Mouse (Mus musculus) embryonic stem cell, embryonic (primary cell): ENCODE results near the gene Ctsk.
"Not testable (repeated sequence)": the region's sequence is repeated elsewhere in the genome, so short reads cannot be mapped to it uniquely, and the experiment has no call there.

Experiments used
- CTCF ChIA-PET, 4 experiments: fragments of 300-600 bp in 2 of 4; fragments of 350-600 bp in 2 of 4; sonication (Branson Sonifier 250); formaldehyde crosslinking; loops; one replicate each; lab custom pipeline; 2022; ENCODE audit warnings: inconsistent platforms in 2 of 4; lab: Charles Lee
- POLR2A ChIA-PET, 4 experiments: fragments of 300-600 bp in 2 of 4; fragments of 350-600 bp in 2 of 4; sonication (Branson Sonifier 250); formaldehyde crosslinking; loops; one replicate each; lab custom pipeline; 2022; ENCODE audit warnings: antibody characterized with exemption in 4 of 4, inconsistent platforms in 1 of 4; lab: Charles Lee

Gene Ctsk

DNA sequence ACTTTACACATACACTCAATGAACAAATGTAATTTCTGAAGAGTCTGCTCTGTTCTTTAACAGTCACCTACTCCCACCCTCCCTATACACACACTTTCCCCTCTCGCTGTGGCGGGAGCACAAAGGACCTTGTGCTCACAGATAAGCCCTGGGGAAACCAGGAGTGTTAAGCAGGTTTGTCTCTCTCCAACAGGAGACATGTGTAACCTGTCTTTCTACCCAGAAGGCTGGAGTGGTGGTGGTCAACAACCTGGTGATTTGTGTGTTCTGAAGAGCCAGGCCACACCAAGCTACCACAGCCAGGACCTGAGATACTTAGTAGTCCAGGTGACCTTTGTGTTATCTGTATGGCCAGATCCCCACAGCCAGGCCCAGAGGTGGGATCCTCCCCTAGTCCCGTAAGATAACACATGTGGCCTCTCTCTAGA, 17.6 kb downstream of the Ctsk start:
- ChIA-PET POLR2A (interaction anchor here in 1 of 4 experiments (0.8 to 1.3 kb wide), 2 partner anchors 72 to 108 kb away, joined by 3 to 4 read pairs; partner anchors contain the start of genes Ensa and Golph3l), CTCF (interaction anchor here in 2 of 4 experiments (0.6 to 1.3 kb wide), 4 partner anchors 38 to 291 kb away, joined by 3 to 6 read pairs (median 4); no protein-coding TSS in a partner anchor)

- CTCF ChIA-PET = interaction anchor here (0.5 to 1.4 kb wide), 35 partner anchors 9 to 389 kb away, joined by 3 to 7 read pairs (median 3); partner anchors contain the start of genes Adamtsl4 (in 1 of the 4), Ctss (in 1 of the 4) and Ensa (in 1 of the 4)
- POLR2A ChIA-PET = interaction anchor here in 3 of 4 experiments (0.6 to 1.3 kb wide), 8 partner anchors 9 to 357 kb away, joined by 3 to 4 read pairs (median 4); partner anchors contain the start of genes Golph3l (in 2 of the 3), Arnt (in 1 of the 3), Ctss (in 1 of the 3) and Sema6c (in 1 of the 3)
These were observed 18.4 kb downstream of the Ctsk start for GRCm38 (mm10) chr3:95517493-95517898.

DNA sequence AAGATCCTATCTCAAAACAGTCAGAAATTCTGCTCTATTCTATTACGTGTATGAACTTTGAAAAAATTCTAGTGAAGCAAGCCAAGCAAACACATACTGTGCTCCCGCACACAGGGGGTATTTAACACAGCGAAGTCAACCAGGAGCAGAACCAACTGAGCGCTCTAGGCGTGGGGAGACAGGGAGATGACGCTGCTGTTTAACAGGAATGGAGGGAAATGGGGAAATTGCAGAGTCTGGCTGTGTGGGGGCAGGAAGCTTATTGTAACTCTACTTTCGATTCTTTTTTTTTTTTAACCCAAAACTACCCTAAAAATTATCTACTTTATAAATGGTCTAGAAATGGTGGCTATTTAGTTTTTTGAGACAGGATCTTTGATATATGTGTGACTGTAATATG, 19.8 kb downstream of the Ctsk start:
- CTCF ChIA-PET = interaction anchor here in 2 of 4 experiments (1.0 kb wide), 2 partner anchors 25 to 274 kb away, joined by 3 read pairs; no protein-coding TSS in a partner anchor
- POLR2A ChIA-PET = interaction anchor here in 2 of 4 experiments (0.6 to 0.9 kb wide), 3 partner anchors 9 to 70 kb away, joined by 3 read pairs; partner anchors contain the start of gene Golph3l (in 1 of the 2)

GRCm38 (mm10) chr3:95519315-95519714, 20.3 kb downstream of the Ctsk start:
- ChIA-PET POLR2A (interaction anchor here in 2 of 4 experiments (0.8 to 1.2 kb wide), 4 partner anchors 35 to 346 kb away, joined by 3 to 4 read pairs (median 3); partner anchors contain the start of gene Golph3l (in 1 of the 2)), CTCF (interaction anchor here in 3 of 4 experiments (0.7 to 1.0 kb wide), 3 partner anchors 25 to 274 kb away, joined by 3 read pairs; no protein-coding TSS in a partner anchor)

DNA sequence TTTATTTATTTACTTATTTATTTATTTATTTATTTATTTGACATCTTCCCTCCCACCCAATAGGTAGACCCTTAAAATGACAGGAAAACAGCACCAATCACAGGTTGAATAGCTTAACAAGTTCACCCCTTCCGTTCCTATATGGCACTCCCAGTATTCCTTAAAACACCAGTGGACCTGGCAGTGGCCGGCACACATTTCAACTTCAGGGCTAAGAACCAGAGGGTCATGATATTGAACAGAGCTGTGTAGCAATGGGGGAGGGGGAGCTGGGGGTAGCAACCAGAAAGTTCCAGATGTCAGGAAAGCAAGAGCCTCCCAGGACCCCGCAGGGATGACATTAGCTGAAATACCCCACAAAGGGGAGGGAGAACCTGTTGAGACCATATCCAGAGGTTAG, 21.0 kb downstream of the Ctsk start:
- POLR2A ChIA-PET = interaction anchor here in 2 of 4 experiments (0.8 to 1.2 kb wide), 5 partner anchors 16 to 345 kb away, joined by 3 to 5 read pairs (median 3); partner anchors contain the start of gene Golph3l (in 1 of the 2)
- CTCF ChIA-PET = interaction anchor here in 1 of 4 experiments (0.7 kb wide), 1 partner anchor 216 kb away, joined by 3 read pairs; no protein-coding TSS in a partner anchor

- POLR2A ChIA-PET = interaction anchor here in 1 of 4 experiments (0.7 to 1.1 kb wide), 4 partner anchors 67 to 196 kb away, joined by 3 to 5 read pairs (median 3); partner anchors contain the start of gene Golph3l
- CTCF ChIA-PET = interaction anchor here in 1 of 4 experiments (0.7 kb wide), 1 partner anchor 151 kb away, joined by 3 read pairs; no protein-coding TSS in a partner anchor
These were observed 22.1 kb downstream of the Ctsk start for GRCm38 (mm10) chr3:95521168-95521567.

DNA sequence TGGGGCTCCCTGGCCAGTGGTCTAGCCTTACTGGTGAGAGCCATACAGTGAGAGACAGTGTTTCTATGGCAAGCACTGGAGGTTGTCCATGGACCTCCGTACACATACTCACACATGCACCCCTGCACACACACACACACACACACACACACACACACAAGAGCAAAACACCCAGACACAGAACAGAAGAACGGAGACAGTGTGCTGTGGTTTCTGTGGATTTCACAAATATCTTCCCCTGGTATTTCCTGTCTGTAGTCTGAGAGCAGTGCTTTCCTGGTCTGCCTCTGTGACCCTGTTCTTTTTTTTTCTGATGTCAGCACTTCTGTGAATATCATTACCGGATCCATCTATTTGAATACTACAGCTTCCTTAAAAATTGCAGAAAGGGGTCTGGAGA, 24.6 kb downstream of the Ctsk start:
- ChIA-PET POLR2A (interaction anchor here in 1 of 4 experiments (0.8 kb wide), 1 partner anchor 12 kb away, joined by 3 read pairs; no protein-coding TSS in a partner anchor), CTCF (interaction anchor here in 1 of 4 experiments (0.6 kb wide), 1 partner anchor 15 kb away, joined by 3 read pairs; no protein-coding TSS in a partner anchor)

- POLR2A ChIA-PET = interaction anchor here in 1 of 4 experiments (0.7 kb wide), 1 partner anchor 366 kb away, joined by 3 read pairs; no protein-coding TSS in a partner anchor
- CTCF ChIA-PET = interaction anchor here in 1 of 4 experiments (0.5 kb wide), 1 partner anchor 441 kb away, joined by 15 read pairs; no protein-coding TSS in a partner anchor
These were observed 25.6 kb downstream of the Ctsk start for GRCm38 (mm10) chr3:95524673-95525072.

- CTCF ChIA-PET = interaction anchor here in 1 of 4 experiments (0.6 kb wide), 1 partner anchor 81 kb away, joined by 3 read pairs; no protein-coding TSS in a partner anchor
- POLR2A ChIA-PET = interaction anchor here in 1 of 4 experiments (1.7 kb wide), 1 partner anchor 98 kb away, joined by 5 read pairs; the partner anchor contains the start of gene Ensa
These were observed 27.1 kb downstream of the Ctsk start for GRCm38 (mm10) chr3:95526111-95526510.

- POLR2A ChIA-PET = interaction anchor here in 1 of 4 experiments (0.6 to 1.7 kb wide), 4 partner anchors 9 to 98 kb away, joined by 3 to 7 read pairs (median 4); partner anchors contain the start of gene Ensa
- CTCF ChIA-PET = interaction anchor here in 3 of 4 experiments (0.6 to 1.7 kb wide), 4 partner anchors 9 to 216 kb away, joined by 3 to 8 read pairs (median 4); no protein-coding TSS in a partner anchor
These were observed 27.7 kb downstream of the Ctsk start, which contains the start of gene Ctss for GRCm38 (mm10) chr3:95526622-95527211. Gene Ctss (plus strand): TSS chr3:95526786.

GRCm38 (mm10) chr3:95529814-95530213, 30.8 kb downstream of the Ctsk start:
- ChIA-PET POLR2A (interaction anchor here in 1 of 4 experiments (1.5 kb wide), 1 partner anchor 12 kb away, joined by 3 read pairs; no protein-coding TSS in a partner anchor), CTCF (no interaction called here)

DNA sequence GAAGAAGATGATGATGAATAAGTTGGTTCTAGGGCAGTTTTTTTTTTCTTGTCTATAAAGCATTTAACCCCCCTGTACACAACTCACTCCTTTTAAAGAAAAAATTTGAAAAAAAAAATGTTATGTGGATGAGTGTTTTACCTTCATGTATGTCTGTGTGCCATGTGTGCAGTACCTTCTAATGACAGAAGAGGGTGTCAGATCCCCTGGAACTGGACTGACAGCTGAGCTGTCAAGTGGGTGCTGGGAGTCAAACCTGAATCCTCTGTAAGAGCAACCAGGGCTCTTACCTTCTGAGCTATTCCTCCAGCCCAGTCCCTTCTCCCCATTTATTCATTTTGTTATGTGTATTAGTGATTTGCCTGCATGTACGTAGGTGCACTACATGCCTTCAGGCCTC, 32.0 kb downstream of the Ctsk start:
- CTCF ChIA-PET = interaction anchor here in 2 of 4 experiments (0.7 to 1.4 kb wide), 3 partner anchors 13 to 17 kb away, joined by 3 to 6 read pairs (median 4); no protein-coding TSS in a partner anchor
- POLR2A ChIA-PET = interaction anchor here in 1 of 4 experiments (1.5 kb wide), 1 partner anchor 13 kb away, joined by 3 read pairs; no protein-coding TSS in a partner anchor

DNA sequence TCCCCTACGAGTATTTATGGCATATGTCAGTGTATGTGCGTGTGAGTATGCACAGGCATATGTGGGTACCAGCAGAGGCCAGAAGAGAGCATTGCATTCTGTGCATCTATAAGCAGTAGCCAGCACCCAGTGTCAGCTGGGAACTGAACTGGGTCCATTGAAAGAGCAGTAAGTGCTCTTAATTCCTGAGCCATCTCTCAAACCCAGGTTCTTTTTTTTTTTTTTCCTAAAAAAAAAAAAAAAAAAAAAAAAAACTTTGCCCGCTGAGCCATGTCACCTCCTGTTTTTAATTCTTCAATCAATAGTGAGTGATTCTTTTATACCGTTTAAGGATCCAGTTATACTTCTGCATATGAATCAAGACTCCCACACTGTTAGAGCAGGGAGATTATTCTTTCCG, 34.3 kb downstream of the Ctsk start:
- ChIA-PET POLR2A (no interaction called here), CTCF (no interaction called here)

DNA sequence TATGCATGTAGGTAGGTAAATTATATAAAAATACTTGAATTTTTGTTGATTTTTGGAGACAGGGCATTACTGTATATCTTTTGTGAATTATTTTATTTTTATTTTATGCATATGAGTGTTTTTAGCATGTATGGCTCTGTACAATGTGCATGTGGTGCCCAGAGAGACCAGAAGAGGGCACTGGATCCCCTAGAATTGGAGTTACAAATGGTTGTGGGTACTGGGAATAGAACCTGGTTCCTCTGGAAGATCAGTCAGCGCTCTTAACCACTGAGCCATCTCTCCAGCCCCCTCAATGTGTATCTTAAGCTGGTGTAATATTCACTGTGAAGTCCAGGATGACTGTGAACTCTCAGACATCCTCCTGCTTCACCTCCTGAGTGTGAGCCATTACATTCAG, 35.9 kb downstream of the Ctsk start:
- POLR2A ChIA-PET = interaction anchor here in 3 of 4 experiments (0.5 to 1.5 kb wide), 8 partner anchors 9 to 217 kb away, joined by 3 to 4 read pairs (median 3); partner anchors contain the start of genes Ctsk (in 1 of the 3) and Golph3l (in 1 of the 3)
- CTCF ChIA-PET = interaction anchor here in 3 of 4 experiments (0.6 to 1.1 kb wide), 4 partner anchors 16 to 283 kb away, joined by 3 to 6 read pairs (median 3); no protein-coding TSS in a partner anchor

DNA sequence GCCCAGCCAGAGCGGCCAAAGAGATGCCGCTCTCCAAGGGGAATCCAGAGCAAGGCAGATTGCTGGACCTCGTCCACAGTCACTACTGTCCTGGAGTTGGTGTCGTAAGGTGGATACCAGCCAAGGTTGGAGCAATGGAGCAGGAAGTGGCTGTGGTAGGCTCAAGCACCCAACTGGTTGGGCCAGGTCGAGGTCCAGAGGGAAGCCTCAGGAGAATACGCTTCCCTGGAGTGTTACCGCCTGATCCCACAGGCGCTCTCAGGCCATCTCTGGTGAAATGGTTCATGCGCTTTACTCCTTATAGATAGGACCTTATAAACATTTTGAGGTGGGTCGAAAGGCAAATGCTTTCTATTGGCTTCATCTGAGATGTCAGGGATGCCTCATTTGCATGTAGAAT, 39.9 kb downstream of the Ctsk start:
- ChIA-PET POLR2A (no interaction called here), CTCF (interaction anchor here in 1 of 4 experiments (0.6 kb wide), 1 partner anchor 57 kb away, joined by 3 read pairs; no protein-coding TSS in a partner anchor)

DNA sequence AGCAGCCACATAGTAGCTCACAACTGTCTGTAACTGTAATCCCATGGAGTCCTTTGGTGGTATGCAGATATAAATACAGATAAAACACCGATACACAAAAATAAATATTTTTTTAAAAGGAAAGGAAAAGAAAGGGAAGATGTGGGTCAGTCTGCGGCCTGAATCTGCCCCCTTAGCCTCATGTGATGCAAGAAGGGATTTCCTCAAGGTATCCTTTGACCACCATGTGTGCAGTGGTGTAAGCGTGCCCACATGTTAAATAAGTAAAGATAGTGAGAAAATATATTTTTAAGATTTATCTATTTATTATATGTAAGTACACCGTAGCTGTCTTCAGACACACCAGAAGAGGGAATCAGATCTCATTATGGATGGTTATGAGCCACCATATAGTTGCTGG, 40.8 kb downstream of the Ctsk start:
- ChIA-PET POLR2A (no interaction called here), CTCF (interaction anchor here in 1 of 4 experiments (0.5 kb wide), 1 partner anchor 274 kb away, joined by 5 read pairs; no protein-coding TSS in a partner anchor)

- POLR2A ChIA-PET = interaction anchor here in 3 of 4 experiments (0.6 to 1.4 kb wide), 3 partner anchors 63 to 243 kb away, joined by 3 to 4 read pairs (median 3); no protein-coding TSS in a partner anchor
- CTCF ChIA-PET = not testable (repeated sequence)
These were observed 42.1 kb downstream of the Ctsk start for GRCm38 (mm10) chr3:95541186-95541585.
